Mouse (Mus musculus) layer of hippocampus, adult 6 months (tissue): ENCODE results near the gene Fam174b. TPM values are rescaled to one million over a fixed set of nuclear protein-coding genes. Genes with fewer than 3 reads are reported as not detected.

Source experiments
- long read RNA-seq, 2 experiments: library from polyadenylated mRNA; unstranded; transcript quantifications; one replicate each; pipeline ENCODE4 v2.0.0; 2019 to 2020
- microRNA-seq: library from miRNA; unstranded; fragments of <30 nt; microRNA quantifications from one replicate; pipeline ENCODE4 v1.2.0, GENCODE M21; 2020
- polyA plus RNA-seq: library from polyadenylated mRNA; unstranded; fragments of <200 nt; fragmentation: Nextera tagmentation; gene quantifications from 2 replicates; pipeline ENCODE4 v1.2.3, GENCODE M21; 2021

Fam174b gene
- polyA plus RNA-seq, result 24.9 and 32.4 TPM in 2 replicates
- long read RNA-seq, experiment 1, transcript Fam174b-201 (3 exons, 2,683 nt), result major isoform, 89 of 106 reads
- long read RNA-seq, experiment 1, partial matches to known transcripts, result 14 of 106 reads
- long read RNA-seq, experiment 1, other reads (novel, unspliced or antisense), result 3 of 106 reads
- long read RNA-seq, experiment 2, transcript Fam174b-201 (3 exons, 2,683 nt), result major isoform, 289 of 309 reads
- long read RNA-seq, experiment 2, partial matches to known transcripts, result 12 of 309 reads
- long read RNA-seq, experiment 2, other reads (novel, unspliced or antisense), result 8 of 309 reads

GRCm38 (mm10) chr7:73740111-73741035, at the start of gene Fam174b:
Fam174b (plus strand) TSS chr7:73740302.

Small RNA genes lying within 50 kb of the gene (microRNA-seq; reads per million reads assigned to microRNA genes)
- gene Mir7234, result not detected

Other genes starting within 250 kb of the Fam174b start
- 8.5 and 11.6 TPM in 2 replicates for gene Chd2, start 198.5 kb upstream of the Fam174b start, polyA plus RNA-seq